Mouse (Mus musculus) kidney, postnatal 36 days (tissue): ENCODE measurements around the gene Dnajc16.

Experiments
- DNase-seq, 2 experiments: peaks; one replicate each; pipeline ENCODE4 v3.0.0; 2021 to 2022; ENCODE audit warnings: mixed read lengths in 2 of 2

The Dnajc16 gene

DNA sequence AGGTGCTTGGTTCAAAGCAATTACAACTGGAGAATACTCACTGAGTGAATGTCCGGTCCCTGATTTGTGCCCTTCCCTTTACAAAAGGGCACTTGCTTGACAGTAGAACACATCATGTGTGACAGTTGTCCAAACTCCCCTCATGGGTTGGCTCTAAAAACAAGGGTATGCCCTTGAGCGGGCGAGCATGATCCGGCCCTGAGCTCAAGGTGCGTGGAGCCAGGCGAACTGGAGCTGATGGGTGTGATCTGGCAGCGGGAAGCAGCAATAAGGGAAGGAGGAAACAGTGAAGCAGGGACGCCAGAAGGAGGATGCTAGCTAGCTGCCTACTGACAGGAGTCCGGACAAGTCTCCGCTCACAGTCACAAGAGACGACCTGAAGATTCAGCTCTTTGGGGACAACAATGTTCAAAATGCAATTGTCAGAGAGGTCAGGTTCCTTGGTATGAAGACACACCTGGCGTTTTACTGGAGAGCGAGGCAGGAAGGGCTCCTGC is 28.6 kb downstream of the Dnajc16 start:
- DNase-seq, result peak in 1 of 2 experiments; percentile 33

DNA sequence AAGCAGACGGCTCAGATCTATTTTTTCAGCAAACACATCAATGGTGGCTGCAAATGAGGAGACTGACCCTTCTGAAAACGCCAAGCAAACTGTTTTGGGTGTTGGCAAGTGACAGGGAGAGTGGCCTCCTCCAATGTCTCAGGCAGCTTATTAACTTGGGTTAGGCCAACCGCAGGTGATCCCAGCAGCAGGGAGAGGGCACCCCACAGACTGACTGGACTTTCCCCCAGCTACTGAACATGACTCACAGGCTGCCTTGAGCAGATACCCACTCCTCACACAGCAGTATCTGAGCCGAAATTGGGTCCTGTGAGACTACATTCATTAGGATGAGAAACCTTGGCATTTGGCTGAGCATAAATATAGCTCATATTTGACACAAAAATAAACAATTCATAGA is 29.8 kb downstream of the Dnajc16 start:
- peak in 1 of 2 experiments; percentile 46 for DNase-seq

DNA sequence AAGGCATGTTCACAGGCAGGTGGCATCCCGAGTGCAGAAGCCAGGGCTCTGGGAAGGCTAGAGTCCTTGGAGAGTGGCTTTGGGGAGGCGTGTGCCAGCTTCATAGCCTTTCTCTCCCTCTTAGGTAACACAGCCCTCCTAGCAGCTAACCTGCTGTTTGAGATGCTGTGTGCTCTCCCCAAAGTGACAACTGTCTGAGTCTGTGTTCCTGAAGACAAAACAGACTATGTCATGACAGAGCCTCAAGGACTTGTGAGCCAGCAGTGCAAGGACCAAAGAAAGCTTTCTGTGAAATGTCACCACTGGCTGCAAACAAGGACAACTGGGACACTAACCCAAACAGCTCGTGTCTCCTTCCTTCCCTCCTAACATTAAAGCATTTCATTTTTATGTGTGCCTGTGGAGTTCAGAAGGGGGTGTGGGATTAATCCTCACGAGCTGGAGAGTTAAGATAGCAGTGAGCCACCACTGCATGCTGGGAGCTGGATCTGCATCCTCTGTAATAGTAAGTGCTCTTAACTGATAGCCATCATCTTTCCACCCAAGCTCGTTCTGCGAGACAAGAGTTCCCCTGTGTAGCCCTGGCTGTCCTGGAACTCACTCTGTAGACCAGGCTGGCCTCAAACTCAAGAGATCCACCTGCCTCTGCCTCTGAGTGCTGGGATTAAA is 31.7 kb downstream of the Dnajc16 start:
- DNase-seq, result no peak

- DNase-seq, result no peak
Observed at GRCm38 (mm10) chr4:141757124-141757523, 33.6 kb downstream of the Dnajc16 start.

GRCm38 (mm10) chr4:141755375-141755930 is 35.3 kb downstream of the Dnajc16 start:
- peak in 1 of 2 experiments; percentile 23 for DNase-seq

GRCm38 (mm10) chr4:141752076-141752421 is 38.7 kb downstream of the Dnajc16 start:
- DNase-seq, result no peak

- no peak for DNase-seq
Observed at GRCm38 (mm10) chr4:141751419-141752075, 39.2 kb downstream of the Dnajc16 start.

DNA sequence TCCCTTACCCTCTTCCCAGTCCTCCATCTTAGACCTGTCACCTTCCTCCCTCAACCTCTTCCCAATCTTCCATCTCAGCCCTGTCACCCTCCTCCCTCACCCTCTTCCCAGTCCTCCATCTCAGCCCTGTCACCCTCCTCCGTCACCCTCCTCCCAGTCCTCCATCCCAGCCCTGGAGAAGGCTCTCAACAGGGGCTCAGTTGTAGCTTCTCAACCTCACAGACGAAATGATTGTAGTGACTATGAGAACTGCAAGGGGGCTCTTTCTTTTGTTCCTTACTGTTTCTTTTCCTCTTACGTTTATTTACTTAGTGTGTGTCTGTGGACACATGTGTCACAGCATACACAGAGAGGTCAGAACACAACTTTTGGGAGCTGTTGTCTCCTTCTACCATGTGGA is 39.9 kb downstream of the Dnajc16 start:
- no peak for DNase-seq

DNA sequence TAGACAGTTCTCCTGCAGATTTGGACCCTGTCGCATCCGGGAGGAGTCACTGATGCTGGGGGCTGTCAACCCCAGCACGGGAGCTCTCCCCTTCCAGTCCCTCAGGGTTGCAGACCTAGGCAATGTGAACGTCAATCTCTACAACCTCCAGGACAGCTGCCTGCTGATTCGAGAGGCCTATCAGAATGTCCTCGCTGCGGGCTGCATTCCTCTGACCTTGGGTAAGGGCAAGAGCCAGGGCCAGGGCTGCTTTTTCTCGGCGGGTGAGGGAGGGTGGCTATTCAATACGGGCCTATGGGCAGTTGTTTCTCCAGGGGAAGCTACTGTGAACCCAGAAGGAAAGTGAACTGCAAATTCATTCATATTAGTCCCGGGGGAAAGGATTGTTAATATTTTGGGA is 41.2 kb downstream of the Dnajc16 start:
- DNase-seq, result no peak

DNA sequence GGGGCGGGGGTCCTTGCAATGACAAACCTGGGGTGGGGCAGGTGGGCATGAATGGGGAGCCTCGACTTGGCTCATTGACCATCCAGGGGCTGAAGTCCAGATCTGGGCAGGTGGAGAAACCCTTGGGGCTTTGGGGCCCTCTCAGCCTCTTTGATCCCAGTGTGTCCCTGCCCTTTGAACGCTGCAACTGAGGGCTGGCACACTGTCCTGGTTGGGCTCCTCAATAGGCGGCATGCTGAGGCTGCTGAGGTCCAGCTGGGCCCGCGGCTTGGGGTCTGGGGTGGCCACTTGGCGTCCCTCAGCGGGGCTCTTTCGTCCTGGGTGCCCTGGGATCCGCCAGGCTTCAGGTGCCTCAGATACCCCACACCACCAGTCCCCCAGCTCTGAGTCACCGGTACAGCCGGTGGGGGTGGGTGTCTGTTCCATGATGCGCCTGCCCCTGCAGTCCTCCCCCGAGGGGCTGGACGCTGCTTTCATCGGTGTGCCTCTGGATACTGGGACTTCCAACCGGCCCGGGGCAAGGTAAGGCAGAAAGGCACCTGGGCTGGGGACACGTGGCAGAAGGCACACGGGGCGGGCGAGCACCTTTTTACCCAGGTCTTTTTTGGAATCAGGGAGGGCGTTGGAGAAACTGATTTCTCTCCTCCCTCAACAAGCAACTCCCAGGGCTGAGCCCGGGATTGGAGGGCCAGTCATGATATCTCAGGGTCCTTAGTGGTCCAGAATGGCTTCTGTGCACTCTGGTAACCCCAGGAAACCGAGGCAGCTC is 44.0 kb downstream of the Dnajc16 start, which contains the start of gene Agmat:
TSS of gene Agmat (plus strand) at position 95 of the 769 bp plus-strand sequence.
- DNase-seq, result peak; percentile 44 to 60

GRCm38 (mm10) chr4:141742381-141742780 is 48.4 kb downstream of the Dnajc16 start:
- DNase-seq, result peak in 1 of 2 experiments; percentile 25

DNA sequence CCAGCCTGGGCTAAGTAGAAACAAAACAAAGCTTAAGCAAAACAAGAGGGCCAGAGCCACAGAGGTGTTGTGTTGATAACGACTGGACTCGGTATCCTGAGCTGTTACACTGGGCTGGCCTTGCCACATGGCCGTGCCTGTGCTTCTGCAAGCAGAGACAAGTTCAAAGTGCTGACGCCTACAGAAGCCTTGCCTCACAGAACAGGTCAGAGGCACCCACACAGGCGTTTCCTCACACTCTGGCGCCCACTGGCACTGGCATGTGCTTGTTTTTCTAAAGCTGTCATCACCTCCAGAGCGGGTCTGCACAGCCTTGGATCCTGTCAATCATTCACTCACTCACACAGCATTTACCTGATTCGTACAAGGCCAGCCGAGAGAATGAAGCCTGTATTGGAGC is 48.9 kb downstream of the Dnajc16 start:
- DNase-seq, result peak; percentile 81 to 95

DNA sequence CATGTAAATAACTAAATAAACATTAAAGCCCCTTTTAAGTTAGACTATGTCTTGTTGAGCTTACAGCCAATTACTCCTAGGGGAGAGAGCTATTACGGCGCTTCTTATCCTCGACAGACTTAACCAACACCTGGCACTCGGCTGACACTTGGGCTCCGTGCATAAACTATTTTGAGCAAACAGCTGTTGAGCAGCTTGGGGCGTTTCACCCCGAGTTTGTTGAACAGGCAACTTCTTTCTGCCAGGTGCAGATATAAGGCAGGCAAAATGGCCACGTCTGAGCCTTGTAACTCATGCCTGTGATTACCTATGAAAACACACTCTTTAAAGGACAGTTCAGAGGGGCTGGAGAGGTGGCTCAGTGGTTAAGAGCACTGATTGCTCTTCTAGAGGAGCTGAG is 52.7 kb downstream of the Dnajc16 start:
- no peak for DNase-seq

DNA sequence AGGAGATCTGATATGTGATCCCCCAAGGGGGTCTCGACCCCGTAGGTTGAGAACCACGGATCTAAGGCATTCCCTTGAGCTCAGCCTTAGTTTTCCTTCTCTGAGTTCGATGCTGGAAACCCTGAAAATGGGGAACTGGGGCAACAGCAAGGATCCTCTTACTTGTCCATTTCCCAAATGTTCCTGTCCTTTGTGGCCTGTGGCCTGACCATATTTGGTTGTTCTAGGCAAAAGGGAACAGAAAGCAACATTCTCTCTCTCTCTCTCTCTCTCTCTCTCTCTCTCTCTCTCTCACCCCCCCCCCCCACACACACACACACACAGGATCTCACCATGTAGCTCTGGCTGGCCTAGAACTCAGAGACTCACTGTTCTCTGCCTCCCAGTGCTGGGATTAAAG is 53.9 kb downstream of the Dnajc16 start:
- no peak for DNase-seq

- DNase-seq, result no peak
Observed at GRCm38 (mm10) chr4:141735206-141735560, 55.5 kb downstream of the Dnajc16 start.

- peak; percentile 94 for DNase-seq
Observed at GRCm38 (mm10) chr4:141734446-141735205, 56.1 kb downstream of the Dnajc16 start.

DNA sequence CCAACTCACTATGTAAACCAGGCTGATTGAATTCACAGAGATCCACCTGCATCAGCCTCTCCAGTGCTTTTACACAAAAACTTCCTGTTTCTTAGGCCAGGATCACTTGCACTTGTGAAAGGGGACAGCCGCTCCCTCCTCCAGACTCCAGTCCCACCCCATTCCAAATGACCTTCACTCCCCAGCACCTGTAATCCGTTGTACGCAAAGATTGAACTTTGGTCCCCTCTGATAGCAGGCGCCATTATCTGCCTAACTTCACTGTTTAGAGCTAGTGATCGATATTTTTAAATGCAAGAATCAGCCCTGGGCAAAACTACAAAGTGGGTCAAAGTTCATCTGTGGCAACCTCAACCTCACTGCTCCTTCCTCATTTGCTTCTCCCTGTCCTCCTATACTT is 59.0 kb downstream of the Dnajc16 start:
- DNase-seq, result peak; percentile 24 to 27

DNA sequence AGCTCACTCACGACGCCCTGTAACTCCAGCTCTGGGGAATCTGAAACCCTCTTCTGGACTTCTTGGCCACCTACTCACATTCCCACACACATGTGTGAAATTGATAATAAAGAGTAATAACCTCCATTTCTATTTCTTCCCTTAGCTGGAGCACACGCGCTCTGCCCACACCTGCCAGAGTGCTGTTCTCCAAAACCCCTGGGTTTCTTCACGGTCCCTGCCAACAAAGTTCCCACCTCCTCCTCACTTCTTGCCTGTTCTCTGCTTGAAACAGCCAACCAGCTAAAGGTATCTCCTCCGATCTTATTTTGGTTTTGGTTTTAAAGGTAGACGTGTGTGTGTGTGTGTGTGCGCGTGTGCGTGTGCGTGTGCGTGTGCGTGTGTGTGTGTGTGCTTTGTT is 60.3 kb downstream of the Dnajc16 start:
- DNase-seq, result no peak

DNA sequence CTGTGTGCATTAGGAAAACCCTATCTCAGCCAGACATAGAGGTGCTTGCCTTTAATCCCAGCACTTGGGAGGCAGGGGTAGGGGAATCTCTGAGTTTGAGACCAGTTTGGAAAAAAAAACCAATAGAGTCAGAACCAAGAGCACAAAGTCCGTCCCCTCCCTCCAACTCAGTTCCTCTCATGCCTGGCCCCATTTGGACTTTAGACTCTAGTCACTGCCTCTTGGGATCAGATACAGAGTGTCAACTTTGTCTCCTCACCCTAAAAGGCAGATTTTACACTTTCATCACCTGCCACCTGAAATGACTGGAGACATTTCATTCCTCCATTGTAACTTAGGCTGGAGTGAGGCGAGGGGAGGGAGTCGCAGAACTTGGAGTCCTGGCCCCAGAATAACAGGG is 61.5 kb downstream of the Dnajc16 start:
- peak; percentile 65 to 83 for DNase-seq

DNA sequence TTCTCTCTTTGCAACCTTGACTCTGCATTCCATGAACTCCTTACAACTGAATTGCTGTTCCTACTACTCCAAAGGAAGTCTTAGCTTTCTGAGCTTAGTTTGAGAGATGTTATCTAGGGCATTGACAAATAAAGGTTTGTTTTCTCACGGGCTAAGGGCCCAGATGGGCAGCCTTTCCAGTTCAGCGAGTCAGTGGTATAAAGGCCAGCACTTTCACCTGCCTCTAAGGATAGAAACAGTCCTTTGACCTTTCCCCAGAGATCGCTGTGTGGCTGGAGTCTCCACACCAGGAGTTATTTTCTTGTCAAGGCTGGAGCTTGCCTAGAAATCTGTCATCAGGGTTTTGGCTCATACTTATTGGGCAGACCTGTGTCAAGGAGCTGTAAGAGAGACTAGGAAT is 65.0 kb downstream of the Dnajc16 start:
- peak; percentile 63 to 81 for DNase-seq

GRCm38 (mm10) chr4:141725277-141725676 is 65.5 kb downstream of the Dnajc16 start:
- DNase-seq, result no peak

DNA sequence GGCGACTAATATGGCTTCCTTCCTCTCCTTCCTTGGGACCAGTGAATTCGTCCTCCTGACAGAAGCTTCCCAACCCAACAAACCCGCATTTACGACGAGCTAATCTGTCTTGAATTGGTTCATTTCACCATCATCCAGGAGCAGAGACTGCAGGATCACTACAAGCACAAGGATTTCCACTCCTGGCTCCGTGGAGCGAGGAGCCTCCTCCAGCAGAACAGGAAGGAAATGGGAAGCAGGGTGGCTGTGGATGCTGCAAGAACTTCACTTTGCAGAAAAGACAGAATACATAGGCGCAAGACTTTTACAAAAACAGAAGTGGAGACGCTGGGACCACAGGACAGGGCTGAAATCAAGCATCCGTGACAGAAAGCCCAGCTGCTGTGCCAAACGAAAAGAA is 66.1 kb downstream of the Dnajc16 start:
- peak; percentile 24 to 40 for DNase-seq

DNA sequence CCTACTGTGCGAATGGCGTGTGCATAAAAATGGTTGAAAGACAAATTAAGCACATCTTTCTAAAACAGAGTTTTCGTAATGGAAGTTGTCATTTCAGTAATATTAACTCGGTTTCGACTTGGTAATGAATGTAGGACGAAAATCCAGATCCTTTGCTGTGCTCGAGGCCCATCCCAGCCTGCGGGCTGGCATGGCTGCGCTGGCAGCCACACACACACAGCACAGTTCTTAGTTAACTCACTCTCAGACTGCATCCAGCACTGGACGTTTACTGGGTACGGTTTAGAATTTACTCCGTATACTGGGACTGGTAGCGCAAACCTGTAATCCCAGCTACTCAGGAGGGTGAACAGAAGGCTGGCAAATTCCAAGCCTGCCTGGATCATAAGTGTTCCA is 67.1 kb downstream of the Dnajc16 start:
- DNase-seq, result peak in 1 of 2 experiments; percentile 31
